Mouse (Mus musculus) liver, adult 2 months (tissue): ENCODE data around the gene Osbpl10. TPM values are rescaled to one million over a fixed set of nuclear protein-coding genes. Genes with fewer than 3 reads are reported as not detected.

Experiments used
- DNase-seq: peaks from one replicate; pipeline ENCODE4 v3.0.0-alpha.2; 2011; ENCODE audit warnings: low read depth, low spot score; ENCODE audit errors: extremely low read depth
- H3K27ac ChIP-seq: fragments of 200-500 bp; replicated peaks from 2 replicates; pipeline ENCODE4 v1.5.1; 2012; ENCODE audit warnings: low read depth, mild to moderate bottlenecking, control low read depth, inconsistent platforms, low read length; ENCODE audit not compliant: insufficient read depth
- H3K27me3 ChIP-seq: fragments of 200-500 bp; 2 replicates; pipeline ENCODE4 v1.6.1; 2012; ENCODE audit warnings: mild to moderate bottlenecking, moderate library complexity, low read length, inconsistent platforms; ENCODE audit not compliant: control insufficient read depth, insufficient read depth
- H3K36me3 ChIP-seq: fragments of 200-500 bp; 2 replicates; pipeline ENCODE4 v1.6.1; 2012; ENCODE audit warnings: low read length, inconsistent platforms; ENCODE audit not compliant: control insufficient read depth, insufficient read depth
- H3K4me1 ChIP-seq: fragments of 200-500 bp; 2 replicates; pipeline ENCODE4 v1.6.1; 2011; ENCODE audit warnings: low read length; ENCODE audit not compliant: control insufficient read depth, insufficient read depth
- H3K4me3 ChIP-seq: fragments of 200-500 bp; 2 replicates; pipeline ENCODE4 v1.5.1; 2011; ENCODE audit warnings: low read depth, mild to moderate bottlenecking, control low read depth, low read length, moderate library complexity; ENCODE audit not compliant: insufficient read depth
- H3K79me2 ChIP-seq: fragments of 200-500 bp; 2 replicates; pipeline ENCODE4 v1.6.1; 2012; ENCODE audit warnings: inconsistent platforms, mild to moderate bottlenecking, low read length, moderate library complexity; ENCODE audit not compliant: control insufficient read depth, insufficient read depth
- H3K9ac ChIP-seq: fragments of 200-500 bp; 2 replicates; pipeline ENCODE4 v1.6.1; 2012; ENCODE audit warnings: low read depth, mild to moderate bottlenecking, control low read depth, inconsistent platforms, low read length
- CTCF ChIP-seq: fragments of 200-500 bp; IDR thresholded peaks from 2 replicates; pipeline ENCODE4 v1.5.1; 2011; ENCODE audit warnings: low read depth, low read length, control low read depth
- POLR2A ChIP-seq: fragments of 200-500 bp; IDR thresholded peaks from 2 replicates; pipeline ENCODE4 v1.6.1; 2011; ENCODE audit warnings: low read length, control low read depth; ENCODE audit not compliant: insufficient read depth; ENCODE audit errors: extremely low read depth
- WGBS: fragments of 180-500 bp; shearing (Covaris S2); methylation state at CpG from one replicate; pipeline ENCODE4 v1.1.7; 2018; 5-methylcytosine and 5-hydroxymethylcytosine counted together
- polyA plus RNA-seq: library from polyadenylated mRNA; depleted of rRNA; stranded (reverse); fragments of >200 nt; gene quantifications from 2 replicates; pipeline ENCODE4 v1.2.3, GENCODE M21; 2012
- total RNA-seq: library from RNA; depleted of rRNA; stranded (reverse); fragments of >200 nt; gene quantifications from 2 replicates; pipeline ENCODE4 v1.2.3, GENCODE M21; 2014

Osbpl10 gene
- total and polyA plus RNA-seq, 2 experiments, result 0.28 to 0.82 TPM

DNA sequence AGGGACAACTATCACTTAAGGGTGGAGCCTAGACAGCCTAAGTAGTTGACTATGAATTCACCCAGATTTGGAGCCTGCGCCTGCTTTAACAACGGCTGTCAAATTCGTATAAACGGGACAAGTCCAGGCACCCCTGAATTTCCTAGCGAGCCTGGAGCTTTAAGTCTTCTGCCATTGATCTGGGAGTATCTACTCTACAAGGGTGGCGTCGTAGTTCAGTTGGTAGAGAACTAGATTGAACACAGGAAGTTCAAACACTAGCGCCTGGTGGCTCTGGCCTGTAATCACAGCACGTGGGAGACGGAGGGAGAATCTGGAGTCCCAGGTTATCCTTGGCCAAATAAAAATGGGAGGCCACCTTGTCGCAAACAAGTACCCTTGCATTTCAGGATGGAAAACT lies 44.1 kb upstream of the Osbpl10 start:
- peaks cover 6% of the 10 kb centered on the region for H3K4me1 ChIP-seq
- H3K27ac ChIP-seq, result peak overlapping the region; percentile 39; the same call in 1 of the 2 replicates
- no peak for DNase-seq
- TF ChIP-seq CTCF (no peak), POLR2A (no peak)
- H3K27me3 ChIP-seq, result no peaks in the 10 kb centered on the region
- peaks cover 3% of the 10 kb centered on the region; the same call in 1 of the 2 replicates for H3K79me2 ChIP-seq
- 64% methylated on average over 11 of the region's 11 CpGs for WGBS
- peak overlapping the region; percentile 15; the same call in 1 of the 2 replicates for H3K9ac ChIP-seq
- no peaks in the 10 kb centered on the region for H3K36me3 ChIP-seq
- no peak overlapping the region for H3K4me3 ChIP-seq

DNA sequence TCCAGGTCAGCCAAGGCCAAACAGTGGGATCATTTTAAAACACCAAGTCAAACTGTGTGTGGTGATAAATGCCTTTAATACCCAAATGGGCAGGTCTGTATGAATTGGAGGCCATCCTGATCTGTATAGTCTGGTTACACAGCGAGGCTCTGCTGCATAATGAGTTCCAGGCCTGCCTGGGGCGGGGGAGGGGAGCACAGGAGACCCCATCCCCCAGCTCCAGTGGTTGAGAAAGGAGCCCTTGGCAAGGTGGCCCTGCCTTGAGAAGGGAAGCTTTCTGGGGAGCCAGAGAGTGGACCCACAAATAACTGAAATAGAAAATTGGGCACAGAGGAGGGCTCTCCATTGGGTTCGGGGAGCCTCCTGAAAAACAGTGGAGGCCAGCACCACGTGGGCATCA lies 43.0 kb upstream of the Osbpl10 start:
- Histone ChIP-seq H3K27me3 (no peaks in the 10 kb centered on the region), H3K79me2 (no peaks in the 10 kb centered on the region), H3K36me3 (no peaks in the 10 kb centered on the region), H3K9ac (no peak overlapping the region), H3K27ac (no peak overlapping the region), H3K4me1 (peaks cover 6% of the 10 kb centered on the region), H3K4me3 (no peak overlapping the region)
- TF ChIP-seq CTCF (no peak), POLR2A (no peak)
- 94% methylated on average over 4 of the region's 4 CpGs for WGBS
- no peak for DNase-seq

DNA sequence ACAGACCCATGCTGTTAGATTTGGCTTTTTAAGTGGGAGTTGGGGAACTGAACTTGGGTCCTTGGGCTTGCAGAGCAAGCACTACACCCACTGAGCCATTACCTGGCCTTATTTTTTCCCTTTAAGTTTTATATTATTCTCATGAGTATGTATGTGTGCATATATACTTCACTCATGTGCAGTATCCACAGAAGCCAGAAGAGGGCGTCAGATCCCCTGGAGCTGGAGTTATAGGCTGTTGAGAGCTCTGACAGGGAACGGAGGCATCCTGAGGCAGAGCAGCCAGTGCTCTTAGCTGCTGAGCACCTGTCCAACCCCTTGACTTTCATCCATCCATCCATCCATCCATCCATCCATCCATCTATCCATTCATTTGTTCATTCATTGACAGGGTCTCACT lies 41.7 kb upstream of the Osbpl10 start:
- no peak overlapping the region for H3K9ac ChIP-seq
- no peak overlapping the region for H3K4me3 ChIP-seq
- H3K27ac ChIP-seq, result no peak overlapping the region
- no peaks in the 10 kb centered on the region for H3K27me3 ChIP-seq
- peaks cover 3% of the 10 kb centered on the region for H3K4me1 ChIP-seq
- WGBS, result 83% methylated on average over 2 of the region's 2 CpGs
- no peak for DNase-seq
- no peaks in the 10 kb centered on the region for H3K79me2 ChIP-seq
- no peaks in the 10 kb centered on the region for H3K36me3 ChIP-seq
- TF ChIP-seq POLR2A, result no peak
- TF ChIP-seq CTCF, result no peak

- WGBS, result 81% methylated on average over 3 of the region's 3 CpGs
- Histone ChIP-seq H3K27me3 (no peaks in the 10 kb centered on the region), H3K36me3 (no peaks in the 10 kb centered on the region), H3K27ac (no peak overlapping the region), H3K9ac (no peak overlapping the region), H3K4me1 (no peaks in the 10 kb centered on the region; the same call in 1 of the 2 replicates), H3K4me3 (no peak overlapping the region), H3K79me2 (no peaks in the 10 kb centered on the region)
- TF ChIP-seq POLR2A (no peak), CTCF (no peak)
- DNase-seq, result no peak
Measured at GRCm38 (mm10) chr9:114944642-114945041, 33.7 kb upstream of the Osbpl10 start.

DNA sequence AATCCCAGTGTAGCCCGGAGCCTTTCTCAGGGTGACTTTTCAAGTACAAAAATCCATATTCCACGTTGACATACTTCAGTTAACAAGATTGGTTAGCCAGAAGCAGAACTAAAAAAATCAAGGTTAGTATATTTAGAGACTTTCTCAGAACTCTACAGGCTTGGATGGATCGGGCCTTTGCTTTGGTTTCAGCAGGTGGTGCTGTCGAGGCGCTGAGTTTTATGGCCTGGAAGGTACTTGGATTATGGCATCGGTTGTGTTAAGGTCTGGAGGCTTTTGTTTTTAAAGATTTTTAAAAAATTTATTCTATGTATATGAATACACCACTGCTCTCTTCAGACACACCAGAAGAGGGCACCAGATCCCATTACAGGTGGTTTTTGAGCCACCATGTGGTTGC lies 32.8 kb upstream of the Osbpl10 start:
- Histone ChIP-seq H3K27me3 (no peaks in the 10 kb centered on the region), H3K36me3 (no peaks in the 10 kb centered on the region), H3K27ac (no peak overlapping the region), H3K9ac (no peak overlapping the region), H3K79me2 (no peaks in the 10 kb centered on the region), H3K4me3 (no peak overlapping the region), H3K4me1 (no peaks in the 10 kb centered on the region; the same call in 1 of the 2 replicates)
- DNase-seq, result no peak
- WGBS, result 88% methylated on average over 6 of the region's 6 CpGs
- TF ChIP-seq POLR2A (no peak), CTCF (no peak)

DNA sequence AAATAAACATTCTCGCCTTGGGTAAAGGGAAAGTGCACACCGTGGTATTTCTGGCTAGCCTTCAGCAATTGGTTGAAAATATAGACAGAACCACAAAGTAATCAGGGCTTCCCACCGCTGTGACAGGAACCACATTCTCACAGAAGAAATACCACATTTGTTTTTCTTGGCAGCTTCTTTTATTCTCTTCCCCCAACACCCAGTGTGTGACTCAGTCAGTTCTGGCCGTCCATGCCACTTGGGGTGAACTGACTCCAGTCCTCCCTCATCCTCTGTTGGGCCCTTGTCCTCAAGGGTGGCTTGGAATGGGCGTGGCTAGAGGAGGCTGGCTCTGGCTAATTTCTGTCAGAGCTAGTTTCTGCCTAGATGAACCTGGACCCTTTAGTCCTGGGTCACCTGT lies 30.0 kb upstream of the Osbpl10 start:
- Histone ChIP-seq H3K9ac (no peak overlapping the region), H3K4me3 (no peak overlapping the region), H3K4me1 (peaks cover 1% of the 10 kb centered on the region), H3K36me3 (no peaks in the 10 kb centered on the region), H3K27me3 (no peaks in the 10 kb centered on the region), H3K27ac (no peak overlapping the region), H3K79me2 (no peaks in the 10 kb centered on the region)
- no peak for DNase-seq
- no peak for TF ChIP-seq POLR2A
- TF ChIP-seq CTCF, result no peak
- WGBS, result 60% methylated on average over 5 of the region's 5 CpGs
